In genomic region chr2:6272514-6272913, GRCm38 (mm10) we compare ENCODE assay signal across 27 mouse cellular contexts. TPM values are rescaled to one million over a fixed set of nuclear protein-coding genes. Genes with fewer than 3 reads are reported as not detected.
DNase-seq lines count a peak whose midpoint lies in the region; ATAC-seq and TF ChIP-seq lines count a peak whose summit lies in the region.
"Had no signal": no experiment of that assay in that cellular context is flagged by ENCODE, and none has a peak within 500 bp of the region (broad histone marks: within the 10 kb centered on the region; RNA-seq: fewer than 3 reads in every experiment).

No protein-coding gene starts in this region.

- peaks cover 19% of the 10 kb centered on the region for H3K4me1 ChIP-seq in heart, embryonic 16.5 days (ENCODE audit: control insufficient read depth, insufficient read depth, low read length)
- H3K4me1 ChIP-seq in lung, embryonic 16.5 days (replicated peaks; ENCODE audit: control insufficient read depth, insufficient read depth, low read length): peaks cover 16% of the 10 kb centered on the region
- peaks cover 6% of the 10 kb centered on the region; the same call in 1 of the 2 replicates for H3K4me1 ChIP-seq in lung, adult 2 months (ENCODE audit: control insufficient read depth, insufficient read depth, low read length)

- WGBS in heart, embryonic 16.5 days: 67% methylated on average over 2 of the region's 2 CpGs
- 77% methylated on average over 2 of the region's 2 CpGs for WGBS in lung, embryonic 16.5 days
- WGBS in lung, adult 2 months: 71% methylated on average over 2 of the region's 2 CpGs

- H3K9ac ChIP-seq in heart, embryonic 16.5 days (ENCODE audit: low read length): no peak overlapping the region
- no peak overlapping the region for H3K9ac ChIP-seq in lung, embryonic 16.5 days (ENCODE audit: low read length)
- H3K9ac ChIP-seq: embryonic facial prominence, embryonic 13.5 days; forebrain, embryonic 12.5 days; limb, embryonic 13.5 days; liver, embryonic 12.5 days; lung, embryonic 14.5 days; neural tube, embryonic 13.5 days had no signal

- no peak overlapping the region for H3K4me2 ChIP-seq in heart, embryonic 16.5 days (ENCODE audit: low read depth, low read length)
- no peak overlapping the region for H3K4me2 ChIP-seq in lung, embryonic 16.5 days (ENCODE audit: low read depth, low read length)
- H3K4me2 ChIP-seq: forebrain, embryonic 12.5 days; liver, embryonic 12.5 days; lung, embryonic 14.5 days; neural tube, embryonic 13.5 days had no signal

- no peak for TF ChIP-seq POLR2A in lung, adult 2 months (IDR thresholded peaks at IDR 0.05; ENCODE audit: borderline replicate concordance, extremely low read depth, low read depth, low read length)

- H3K27ac ChIP-seq in heart, embryonic 16.5 days (ENCODE audit: low read length): no peak overlapping the region
- peak overlapping the region; percentile 19; the same call in 1 of the 2 replicates for H3K27ac ChIP-seq in lung, embryonic 16.5 days (ENCODE audit: low read length)
- H3K27ac ChIP-seq: embryonic facial prominence, embryonic 13.5 days; forebrain, embryonic 12.5 days; limb, embryonic 13.5 days; liver, embryonic 12.5 days; neural tube, embryonic 13.5 days had no signal

- peak; percentile 82 for ATAC-seq in heart, embryonic 16.5 days (replicated peaks; ENCODE audit: extremely low read depth, insufficient read depth, low FRiP score)
- peak; percentile 70 for ATAC-seq in lung, embryonic 16.5 days (ENCODE audit: low read depth)
- ATAC-seq: CD4-positive, CD25-positive, alpha-beta regulatory T cell, adult 4 months; hindbrain, postnatal 0 days; intestine, embryonic 16.5 days; liver, embryonic 12.5 days; midbrain, embryonic 16.5 days had no signal

- intact Hi-C loops in left cerebral cortex, postnatal 14 days (cut with DNase I): no loop called here

- no peak for TF ChIP-seq CTCF in lung, adult 2 months (IDR thresholded peaks at IDR 0.05; ENCODE audit: insufficient read depth, low read length)

- H3K9me3 ChIP-seq in heart, embryonic 16.5 days (replicated peaks; ENCODE audit: control insufficient read depth, low read length): no peaks in the 10 kb centered on the region
- no peaks in the 10 kb centered on the region for H3K9me3 ChIP-seq in lung, embryonic 16.5 days (ENCODE audit: control insufficient read depth, low read length)
- H3K9me3 ChIP-seq: embryonic facial prominence, embryonic 13.5 days; forebrain, embryonic 12.5 days; limb, embryonic 13.5 days; liver, embryonic 12.5 days; neural tube, embryonic 13.5 days had no signal

- no peak overlapping the region for H3K4me3 ChIP-seq in heart, embryonic 16.5 days (ENCODE audit: low read length)
- no peak overlapping the region for H3K4me3 ChIP-seq in lung, embryonic 16.5 days (ENCODE audit: low read length)
- H3K4me3 ChIP-seq in lung, adult 2 months (replicated peaks; ENCODE audit: extremely low read depth, low read depth, low read length): no peak overlapping the region
- H3K4me3 ChIP-seq: embryonic facial prominence, embryonic 13.5 days; erythroblast, embryonic 14.5 days; forebrain, embryonic 12.5 days; layer of hippocampus, adult 2 months; limb, embryonic 13.5 days; liver, embryonic 12.5 days; myocyte; neural tube, embryonic 13.5 days had no signal

- no peaks in the 10 kb centered on the region for H3K27me3 ChIP-seq in heart, embryonic 16.5 days (ENCODE audit: control insufficient read depth, insufficient read depth, low read length)
- no peaks in the 10 kb centered on the region for H3K27me3 ChIP-seq in lung, embryonic 16.5 days (ENCODE audit: control insufficient read depth, insufficient read depth, low read depth, low read length)
- H3K27me3 ChIP-seq: embryonic facial prominence, embryonic 13.5 days; limb, embryonic 13.5 days; neural tube, embryonic 13.5 days had no signal

- DNase-seq in adrenal gland, postnatal 10 days: peak; percentile 16
- DNase-seq in adrenal gland, postnatal 36 days: no peak
- no peak for DNase-seq in heart, adult 18-20 months
- DNase-seq in lung, adult 2 months: no peak
- peak; percentile 70 for DNase-seq in lung, postnatal 36 days
- no peak for DNase-seq in left cerebral cortex, postnatal 14 days (ENCODE audit: low spot score in 2 of 2)
- DNase-seq: cerebellum, adult 11-12 months; cerebellum, postnatal 14 days; gastrocnemius, postnatal 25 days; lung, embryonic 14.5 days; retina, postnatal 1 day; right cerebral cortex, postnatal 25 days; spleen, adult 18-20 months had no signal

- H3K36me3 ChIP-seq in heart, embryonic 16.5 days (ENCODE audit: control insufficient read depth, insufficient read depth): no peaks in the 10 kb centered on the region
- no peaks in the 10 kb centered on the region for H3K36me3 ChIP-seq in lung, embryonic 16.5 days (ENCODE audit: control insufficient read depth, insufficient read depth, low read length)
- H3K36me3 ChIP-seq: embryonic facial prominence, embryonic 13.5 days; forebrain, embryonic 12.5 days; limb, embryonic 13.5 days; liver, embryonic 12.5 days; neural tube, embryonic 13.5 days had no signal

RNA-seq across cellular contexts. Expression of gene Usp6nl, which starts 50.0 kb away (rescaled TPM):
- total RNA-seq in adrenal gland, postnatal 10 days (2021): 10 to 100 TPM; 27.1 to 28.7 TPM
- 10 to 100 TPM; 31.6 to 33.6 TPM for total RNA-seq in adrenal gland, postnatal 36 days (2021)
- polyA plus RNA-seq in heart, embryonic 16.5 days (2015; fragmentation: Nextera tagmentation; extraction: Ambion mirVana): 4.5 and 5.5 TPM in 2 replicates
- total RNA-seq in heart, adult 18-20 months (2021): 1 to 10 TPM; 6.2 to 6.6 TPM
- polyA plus RNA-seq in lung, embryonic 16.5 days (2015; fragmentation: Nextera tagmentation; extraction: Ambion mirVana): 9.5 and 10.2 TPM in 2 replicates
- 7.9 and 19.9 TPM in 2 replicates for polyA plus RNA-seq in lung, adult 2 months (2012; rRNA removed)
- total RNA-seq in left cerebral cortex, postnatal 14 days (2021): 10 to 100 TPM; 26.2 to 27.2 TPM

RNA-seq across cellular contexts. Expression of gene Echdc3, which starts 59.7 kb away (rescaled TPM):
- 10 to 100 TPM; 61.9 to 65.2 TPM for total RNA-seq in adrenal gland, postnatal 10 days (2021)
- total RNA-seq in adrenal gland, postnatal 36 days (2021): 10 to 100 TPM; 29.2 to 61.5 TPM
- polyA plus RNA-seq in heart, embryonic 16.5 days (2015; fragmentation: Nextera tagmentation; extraction: Ambion mirVana): 11.3 and 11.8 TPM in 2 replicates
- total RNA-seq in heart, adult 18-20 months (2021): 10 to 100 TPM; 30.8 to 32.2 TPM
- polyA plus RNA-seq in lung, embryonic 16.5 days (2015; fragmentation: Nextera tagmentation; extraction: Ambion mirVana): 11.1 and 15.3 TPM in 2 replicates
- 9.1 and 12.8 TPM in 2 replicates for polyA plus RNA-seq in lung, adult 2 months (2012; rRNA removed)
- under 1 TPM; 0.37 to 0.70 TPM for total RNA-seq in left cerebral cortex, postnatal 14 days (2021)
- polyA plus RNA-seq: CD4-positive, CD25-positive, alpha-beta regulatory T cell, adult 4 months had no signal

Comparison
In these comparisons a context has a peak if more than half of its experiments do, and no peak if none do; other contexts are left out.
1. DNase-seq: peak in adrenal gland, postnatal 10 days (single experiment) and lung, postnatal 36 days (single experiment); none in adrenal gland, postnatal 36 days (0 of 2), heart, adult 18-20 months (0 of 2), lung, adult 2 months (single experiment) and left cerebral cortex, postnatal 14 days (0 of 2).
2. RNA of gene Echdc3, which starts 59.7 kb away (total RNA-seq): 61.9 to 65.2 TPM in adrenal gland, postnatal 10 days, 29.2 to 61.5 TPM in adrenal gland, postnatal 36 days and 30.8 to 32.2 TPM in heart, adult 18-20 months; 0.37 to 0.70 TPM in left cerebral cortex, postnatal 14 days; every median in the first group is over 10 times any median in the second.